Mouse (Mus musculus): ENCODE data around the gene Itpkb.

Gene Itpkb

GRCm38 (mm10) chr1:180343434-180344210 is 13.3 kb downstream of the Itpkb start:
- in situ Hi-C loops (cut with MboI): no loop called here

GRCm38 (mm10) chr1:180345098-180345497 is 14.8 kb downstream of the Itpkb start:
- in situ Hi-C loops (cut with MboI): no loop called here

GRCm38 (mm10) chr1:180347059-180347458 is 16.8 kb downstream of the Itpkb start:
- in situ Hi-C loops (cut with MboI): no loop called here

GRCm38 (mm10) chr1:180347907-180348306 is 17.6 kb downstream of the Itpkb start:
- in situ Hi-C loops (cut with MboI): no loop called here

- in situ Hi-C loops (cut with MboI): no loop called here
Measured at GRCm38 (mm10) chr1:180349090-180349489, 18.8 kb downstream of the Itpkb start.

- in situ Hi-C loops (cut with MboI): no loop called here
Measured at GRCm38 (mm10) chr1:180352258-180352657, 22.0 kb downstream of the Itpkb start.

- in situ Hi-C loops (cut with MboI): no loop called here
Measured at GRCm38 (mm10) chr1:180354129-180354528, 23.8 kb downstream of the Itpkb start.

GRCm38 (mm10) chr1:180354976-180355730 is 24.9 kb downstream of the Itpkb start:
- in situ Hi-C loops (cut with MboI): no loop called here

- in situ Hi-C loops (cut with MboI): no loop called here
Measured at GRCm38 (mm10) chr1:180356176-180356575, 25.9 kb downstream of the Itpkb start.

- in situ Hi-C loops (cut with MboI): no loop called here
Measured at GRCm38 (mm10) chr1:180356857-180357256, 26.6 kb downstream of the Itpkb start.

GRCm38 (mm10) chr1:180357893-180358331 is 27.6 kb downstream of the Itpkb start:
- in situ Hi-C loops (cut with MboI): no loop called here

- in situ Hi-C loops (cut with MboI): no loop called here
Measured at GRCm38 (mm10) chr1:180358466-180358865, 28.2 kb downstream of the Itpkb start.

- in situ Hi-C loops (cut with MboI): no loop called here
Measured at GRCm38 (mm10) chr1:180359311-180359710, 29.0 kb downstream of the Itpkb start.

GRCm38 (mm10) chr1:180362176-180362575 is 31.9 kb downstream of the Itpkb start:
- in situ Hi-C loops (cut with MboI): no loop called here

GRCm38 (mm10) chr1:180362844-180363243 is 32.6 kb downstream of the Itpkb start:
- in situ Hi-C loops (cut with MboI): no loop called here

GRCm38 (mm10) chr1:180363317-180363716 is 33.0 kb downstream of the Itpkb start:
- in situ Hi-C loops (cut with MboI): no loop called here

GRCm38 (mm10) chr1:180364005-180364404 is 33.7 kb downstream of the Itpkb start:
- in situ Hi-C loops (cut with MboI): no loop called here

- in situ Hi-C loops (cut with MboI): no loop called here
Measured at GRCm38 (mm10) chr1:180364720-180365119, 34.4 kb downstream of the Itpkb start.

- in situ Hi-C loops (cut with MboI): no loop called here
Measured at GRCm38 (mm10) chr1:180365180-180365810, 35.0 kb downstream of the Itpkb start.

- in situ Hi-C loops (cut with MboI): no loop called here
Measured at GRCm38 (mm10) chr1:180365983-180366811, 35.9 kb downstream of the Itpkb start.

- in situ Hi-C loops (cut with MboI): no loop called here
Measured at GRCm38 (mm10) chr1:180367045-180367619, 36.8 kb downstream of the Itpkb start.

Measured in mature B cell (primary cell).